Mouse (Mus musculus) urinary bladder, postnatal 0 days (tissue): Measurements from ENCODE around the gene Dus4l. TPM values are rescaled to one million over a fixed set of nuclear protein-coding genes. Genes with fewer than 3 reads are reported as not detected.

Experiments
- polyA plus RNA-seq: library from polyadenylated mRNA; unstranded; fragments of >200 nt; fragmentation: Nextera tagmentation; extraction: Ambion mirVana; gene quantifications from 2 replicates; pipeline ENCODE4 v1.2.1, GENCODE M21; 2015

Dus4l gene
- 5.3 and 6.1 TPM in 2 replicates for polyA plus RNA-seq

DNA sequence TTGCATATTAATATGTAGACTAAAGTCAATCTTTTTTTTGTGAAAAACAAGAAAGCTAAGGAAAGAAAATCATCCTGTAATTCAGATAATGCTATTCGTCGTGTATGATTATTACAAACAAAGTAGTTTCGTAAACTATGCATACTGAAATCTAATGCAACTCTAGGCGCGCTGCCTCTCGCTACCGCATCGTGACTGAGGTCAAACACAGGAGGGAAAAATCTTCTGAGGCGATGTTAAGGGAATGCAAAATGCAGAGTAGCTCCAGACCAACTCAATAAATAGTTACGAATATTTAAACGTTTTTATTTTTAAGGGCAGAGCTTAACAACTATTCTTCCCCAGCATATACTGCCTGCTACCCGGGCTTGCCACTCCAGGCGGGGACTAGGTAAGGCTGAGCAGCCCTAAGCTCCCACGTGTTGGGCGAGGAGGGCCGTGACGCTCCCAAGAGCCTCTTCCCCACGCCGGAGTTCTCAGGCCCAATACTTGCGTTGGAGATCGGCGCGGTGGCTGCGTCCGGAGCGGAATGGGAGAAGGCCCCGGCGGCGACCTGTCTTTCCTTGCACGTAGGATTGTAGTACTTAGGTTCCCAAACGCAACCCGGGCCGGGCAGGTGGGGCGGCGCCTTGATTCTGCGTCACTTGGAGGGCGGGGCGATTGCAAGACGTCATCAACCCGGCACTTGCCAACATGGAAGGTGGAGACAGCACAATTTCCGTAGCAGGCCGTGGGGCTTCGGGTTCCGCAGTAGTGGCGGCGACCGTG is at the start of gene Dus4l, which contains the start of gene Cog5:
Gene Dus4l (minus strand): TSS at position 630 of the 768 bp plus-strand sequence.
Gene Cog5 (plus strand): TSS at position 673 of the 768 bp plus-strand sequence.

DNA sequence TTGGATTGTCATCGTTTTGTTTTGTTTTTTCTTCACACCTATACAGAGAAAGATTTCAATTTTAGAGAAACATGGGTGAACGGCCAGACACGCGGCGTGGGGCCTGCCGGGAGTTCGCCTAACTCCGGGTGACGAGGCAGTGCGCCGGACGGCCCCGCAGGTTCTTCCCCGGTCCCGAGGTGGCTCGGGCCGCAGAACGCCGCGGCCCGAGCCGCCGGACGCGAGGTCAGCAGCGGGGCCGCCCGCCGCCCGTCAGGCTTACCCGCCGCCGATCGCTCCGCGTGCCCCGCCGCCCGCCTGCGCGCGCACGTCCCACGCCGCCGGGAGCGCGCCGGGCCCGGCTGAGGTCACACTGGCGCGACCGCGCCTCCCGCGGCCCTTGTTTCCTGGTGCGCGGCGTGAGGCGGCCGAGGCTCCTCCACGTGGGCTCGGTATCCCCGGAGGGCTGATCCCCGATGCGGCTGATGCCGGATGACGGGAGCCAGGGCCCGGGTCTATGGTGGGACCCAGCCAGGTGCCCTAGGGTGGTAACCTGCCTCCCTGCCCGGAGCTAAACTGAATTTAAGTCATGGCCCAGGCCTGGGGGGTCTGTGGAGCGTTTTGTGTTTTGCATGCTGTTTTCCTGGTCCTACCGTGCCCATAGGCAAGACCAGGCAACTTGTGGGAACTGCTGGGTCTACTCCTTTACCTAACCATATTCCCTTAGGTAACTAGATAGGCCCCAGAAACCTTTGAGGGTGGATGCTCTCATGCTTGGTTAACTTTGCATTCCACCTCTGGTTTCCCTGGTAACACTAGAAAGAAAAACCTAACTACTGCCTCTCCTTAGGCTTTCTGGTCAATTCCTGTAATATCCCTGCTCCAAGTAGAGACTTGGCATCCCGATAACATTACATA is 20.0 kb downstream of the Dus4l start, which contains the start of gene Bcap29:
Gene Bcap29 (minus strand): TSS at position 316 of the 897 bp plus-strand sequence.

Other genes starting within 250 kb of the Dus4l start
- 6.7 and 7.0 TPM in 2 replicates for gene Cbll1, start 155.2 kb downstream of the Dus4l start, polyA plus RNA-seq
- not detected in 2 replicates for gene Slc26a4, start 94.9 kb downstream of the Dus4l start, polyA plus RNA-seq
- gene Bcap29, start 20.2 kb downstream of the Dus4l start, polyA plus RNA-seq = 37.4 and 40.4 TPM in 2 replicates
- 12.6 and 15.8 TPM in 2 replicates for gene Cog5, start within 50 bp of the Dus4l start, polyA plus RNA-seq
- gene Gpr22, start 59.1 kb upstream of the Dus4l start, polyA plus RNA-seq = 0.14 and 0.17 TPM in 2 replicates